Mouse (Mus musculus) CD4-positive, CD25-positive, alpha-beta regulatory T cell (primary cell): ENCODE data around the gene Rp2. TPM values are rescaled to one million over a fixed set of nuclear protein-coding genes. Genes with fewer than 3 reads are reported as not detected.

ENCODE experiments used
- polyA plus RNA-seq: library from polyadenylated mRNA; unstranded; fragments of 100-300 nt; shearing (Covaris generic); gene quantifications from one replicate; pipeline ENCODE4 v1.2.1, GENCODE M21; 2017

Rp2 gene
- polyA plus RNA-seq: 13.0 TPM

GRCm38 (mm10) chrX:20364391-20365365 lies at the start of gene Rp2:
TSS of gene Rp2 (plus strand) at chrX:20364481.

GRCm38 (mm10) chrX:20425140-20425838 lies 61.0 kb downstream of the Rp2 start, which contains the start of gene Jade3:
TSS of gene Jade3 (plus strand) at chrX:20425688.

Other genes starting within 250 kb of the Rp2 start
- 20.8 TPM for gene Slc9a7, start 72.7 kb upstream of the Rp2 start, polyA plus RNA-seq
- gene Jade3, start 61.2 kb downstream of the Rp2 start, polyA plus RNA-seq: 3.5 TPM
- not detected for gene Rgn, start 185.3 kb downstream of the Rp2 start, polyA plus RNA-seq